Mouse (Mus musculus): ENCODE data around the gene Itga9. TPM values are rescaled to one million over a fixed set of nuclear protein-coding genes. Genes with fewer than 3 reads are reported as not detected.

Itga9 gene
- polyA plus RNA-seq, 1 experiment from 2014 or later = 23.8 TPM

DNA sequence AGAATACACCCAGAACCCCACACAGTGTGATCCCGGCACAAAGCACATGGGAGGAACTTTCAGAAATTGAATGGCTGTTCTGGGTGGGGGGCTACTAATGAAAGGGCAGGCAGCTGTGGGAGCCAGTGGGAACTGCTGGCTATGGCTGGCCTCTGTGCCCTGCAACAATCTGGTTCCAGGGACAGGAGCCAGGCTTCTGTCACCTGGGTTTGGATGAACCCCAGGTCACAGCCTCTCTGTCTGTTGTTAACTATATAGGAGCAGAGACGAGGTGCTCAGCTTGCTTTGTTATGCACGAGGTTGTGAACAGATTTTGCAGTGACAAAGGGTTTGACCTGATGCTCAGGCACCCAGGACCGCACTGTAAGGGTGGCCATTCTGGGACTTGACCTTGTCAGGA is 2.1 kb downstream of the Itga9 start:
- WGBS = 55% methylated on average over 4 of the region's 4 CpGs
- peaks cover 38% of the 10 kb centered on the region for H3K4me1 ChIP-seq
- no peak for ATAC-seq (ENCODE audit: borderline replicate concordance, extremely low read depth, low FRiP score, low TSS enrichment)
- H3K27ac ChIP-seq = no peak overlapping the region
- H3K4me2 ChIP-seq = peak overlapping the region; percentile 97
- no peaks in the 10 kb centered on the region for H3K36me3 ChIP-seq
- no peak overlapping the region for H3K9ac ChIP-seq
- H3K4me3 ChIP-seq = peak overlapping the region; percentile 62; the same call in 1 of the 2 replicates
- H3K27me3 ChIP-seq = peaks cover 9% of the 10 kb centered on the region
- no peaks in the 10 kb centered on the region for H3K9me3 ChIP-seq

- H3K9me3 ChIP-seq = no peaks in the 10 kb centered on the region
- no peak overlapping the region for H3K4me2 ChIP-seq
- peaks cover 38% of the 10 kb centered on the region for H3K4me1 ChIP-seq
- H3K27ac ChIP-seq = 0 out of 2 replicates have a peak overlapping the region, but pooled peaks have one; percentile 8
- WGBS = 55% methylated on average over 10 of the region's 10 CpGs
- H3K9ac ChIP-seq = no peak overlapping the region
- no peak overlapping the region for H3K4me3 ChIP-seq
- no peaks in the 10 kb centered on the region for H3K36me3 ChIP-seq
- peaks cover 9% of the 10 kb centered on the region for H3K27me3 ChIP-seq
- ATAC-seq (ENCODE audit: borderline replicate concordance, extremely low read depth, low FRiP score, low TSS enrichment) = no peak
Observed at GRCm38 (mm10) chr9:118610060-118610459, 3.6 kb downstream of the Itga9 start.

DNA sequence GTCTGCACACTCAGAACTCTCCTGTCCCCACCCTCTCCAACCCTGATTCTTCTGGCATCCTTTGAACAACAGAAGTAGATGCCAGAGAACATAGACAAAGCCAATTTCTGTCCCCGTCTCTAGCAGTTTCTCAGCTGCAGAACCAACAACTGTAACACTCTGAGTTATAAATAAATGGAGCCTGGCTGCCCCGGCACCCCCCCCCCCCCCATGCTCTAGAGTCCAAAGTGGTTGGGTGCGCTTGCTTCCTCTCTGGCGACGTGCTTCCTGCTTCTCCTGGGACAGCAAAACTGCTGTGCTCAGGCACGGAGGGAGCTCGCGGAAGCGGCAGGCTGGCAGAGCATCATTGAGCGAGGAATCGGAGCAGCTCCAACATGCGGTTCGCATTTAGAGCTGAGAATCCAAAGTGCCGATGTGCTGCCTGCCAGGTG is 4.6 kb downstream of the Itga9 start:
- peak overlapping the region; percentile 41 for H3K4me2 ChIP-seq
- no peaks in the 10 kb centered on the region for H3K9me3 ChIP-seq
- no peak overlapping the region for H3K4me3 ChIP-seq
- peak; percentile 48; the same call in 1 of the 2 replicates for ATAC-seq (ENCODE audit: borderline replicate concordance, extremely low read depth, low FRiP score, low TSS enrichment)
- peaks cover 9% of the 10 kb centered on the region; the same call in 1 of the 2 replicates for H3K27me3 ChIP-seq
- WGBS = 34% methylated on average over 14 of the region's 14 CpGs
- H3K4me1 ChIP-seq = peaks cover 38% of the 10 kb centered on the region
- no peak overlapping the region for H3K9ac ChIP-seq
- H3K36me3 ChIP-seq = no peaks in the 10 kb centered on the region
- peak overlapping the region; percentile 29; the same call in 1 of the 2 replicates for H3K27ac ChIP-seq

DNA sequence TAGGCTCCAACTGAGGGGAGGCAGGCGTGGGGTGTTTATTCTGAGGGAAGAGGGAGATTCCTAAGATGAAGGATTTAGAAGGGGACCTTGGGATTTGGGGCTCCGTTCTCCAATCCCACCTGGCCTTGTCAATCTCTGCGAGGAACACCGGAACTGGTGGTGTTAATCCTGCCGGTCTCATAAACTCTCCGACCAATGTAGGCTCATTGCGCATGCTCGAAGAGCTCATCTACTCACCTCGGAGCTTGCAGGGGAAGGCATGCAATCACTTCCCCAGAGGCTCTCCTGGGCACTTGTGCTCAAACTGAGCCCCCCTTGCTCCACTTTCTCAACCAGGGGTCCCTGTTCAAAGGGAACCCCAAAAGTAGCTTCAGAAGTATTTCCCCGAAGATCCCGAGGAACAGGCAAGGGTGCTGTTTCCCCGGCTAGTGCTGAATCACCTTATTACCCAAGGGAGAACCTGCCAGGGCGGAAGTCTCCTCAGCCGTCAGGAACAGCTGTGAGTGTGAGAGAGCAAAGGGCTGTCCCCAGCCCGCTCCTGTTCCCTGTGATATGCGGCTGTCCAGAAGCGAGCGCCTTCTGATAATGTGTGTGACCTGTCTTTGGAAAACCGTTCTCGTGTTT is 5.6 kb downstream of the Itga9 start:
- no peak overlapping the region for H3K9ac ChIP-seq
- peak overlapping the region; percentile 41; the same call in 1 of the 2 replicates for H3K4me2 ChIP-seq
- peaks cover 37% of the 10 kb centered on the region for H3K4me1 ChIP-seq
- no peak overlapping the region for H3K4me3 ChIP-seq
- no peak for ATAC-seq (ENCODE audit: borderline replicate concordance, extremely low read depth, low FRiP score, low TSS enrichment)
- H3K36me3 ChIP-seq = no peaks in the 10 kb centered on the region
- 35% methylated on average over 20 of the region's 20 CpGs for WGBS
- no peak overlapping the region for H3K27ac ChIP-seq
- H3K27me3 ChIP-seq = peaks cover 9% of the 10 kb centered on the region; the same call in 1 of the 2 replicates
- H3K9me3 ChIP-seq = no peaks in the 10 kb centered on the region

DNA sequence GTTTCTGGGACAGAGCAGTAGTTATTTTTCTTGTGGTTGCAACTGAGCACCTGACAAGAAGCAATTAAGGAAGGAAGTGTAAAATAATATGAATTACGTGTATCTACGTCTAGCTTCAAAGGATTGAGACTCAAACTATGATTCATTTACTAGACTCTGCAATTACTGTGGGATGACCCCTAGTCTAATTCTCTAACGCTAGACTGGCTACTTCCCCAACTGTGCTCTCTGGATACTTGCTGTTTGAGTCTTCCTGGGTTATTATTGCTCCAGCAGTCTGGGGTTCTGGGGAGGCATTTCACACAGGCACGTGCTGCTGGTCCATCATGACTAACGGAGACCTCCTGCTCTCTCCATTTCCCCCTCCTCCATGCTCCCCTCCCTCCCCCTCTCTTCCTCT is 10.7 kb downstream of the Itga9 start:
- Histone ChIP-seq H3K27ac (no peak overlapping the region), H3K27me3 (no peaks in the 10 kb centered on the region), H3K36me3 (no peaks in the 10 kb centered on the region), H3K4me1 (peaks cover 14% of the 10 kb centered on the region; the same call in 1 of the 2 replicates), H3K9me3 (no peaks in the 10 kb centered on the region), H3K4me3 (no peak overlapping the region), H3K4me2 (no peak overlapping the region), H3K9ac (no peak overlapping the region)
- WGBS = 68% methylated on average over 5 of the region's 5 CpGs
- no peak for ATAC-seq (ENCODE audit: borderline replicate concordance, extremely low read depth, low FRiP score, low TSS enrichment)

DNA sequence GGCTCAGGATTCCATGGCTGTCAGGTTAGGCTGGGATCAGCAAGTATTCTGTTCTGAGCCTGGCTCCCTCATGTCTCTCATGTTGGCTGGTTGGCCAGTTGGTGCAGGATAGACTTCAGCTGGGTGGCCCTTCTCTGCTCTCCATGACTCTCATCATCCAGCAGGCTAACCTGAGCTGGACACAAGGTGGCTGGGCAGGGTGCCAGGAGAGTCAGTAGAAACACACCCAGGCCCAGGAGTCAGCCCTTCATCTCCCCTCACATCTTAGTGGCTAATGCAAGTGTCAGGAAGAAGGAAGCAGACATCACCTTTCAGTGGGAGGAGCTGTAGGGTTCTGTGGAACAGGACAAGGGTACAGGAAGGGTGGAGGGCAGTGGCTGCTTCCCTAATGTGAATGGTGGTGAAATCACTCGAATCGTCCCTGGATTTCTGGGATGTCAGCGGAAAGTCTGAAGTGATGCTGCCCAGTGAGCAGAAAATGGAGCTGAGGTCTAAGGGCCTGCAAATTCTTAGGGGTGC is 12.3 kb downstream of the Itga9 start:
- H3K27me3 ChIP-seq = no peaks in the 10 kb centered on the region
- no peaks in the 10 kb centered on the region for H3K36me3 ChIP-seq
- H3K9me3 ChIP-seq = no peaks in the 10 kb centered on the region
- no peak overlapping the region for H3K27ac ChIP-seq
- H3K4me1 ChIP-seq = peaks cover 22% of the 10 kb centered on the region; the same call in 1 of the 2 replicates
- H3K4me3 ChIP-seq = no peak overlapping the region
- 78% methylated on average over 3 of the region's 3 CpGs for WGBS
- ATAC-seq (ENCODE audit: borderline replicate concordance, extremely low read depth, low FRiP score, low TSS enrichment) = no peak
- H3K4me2 ChIP-seq = no peak overlapping the region
- no peak overlapping the region for H3K9ac ChIP-seq

- H3K4me1 ChIP-seq = peaks cover 22% of the 10 kb centered on the region; the same call in 1 of the 2 replicates
- no peak overlapping the region for H3K4me3 ChIP-seq
- no peak overlapping the region for H3K27ac ChIP-seq
- H3K4me2 ChIP-seq = no peak overlapping the region
- no peaks in the 10 kb centered on the region for H3K27me3 ChIP-seq
- H3K9ac ChIP-seq = no peak overlapping the region
- H3K36me3 ChIP-seq = no peaks in the 10 kb centered on the region
- 58% methylated on average over 4 of the region's 4 CpGs for WGBS
- no peak for ATAC-seq (ENCODE audit: borderline replicate concordance, extremely low read depth, low FRiP score, low TSS enrichment)
- no peaks in the 10 kb centered on the region for H3K9me3 ChIP-seq
Observed at GRCm38 (mm10) chr9:118620807-118621206, 14.3 kb downstream of the Itga9 start.

GRCm38 (mm10) chr9:118621691-118622090 is 15.2 kb downstream of the Itga9 start:
- peaks cover 22% of the 10 kb centered on the region; the same call in 1 of the 2 replicates for H3K4me1 ChIP-seq
- H3K9me3 ChIP-seq = no peaks in the 10 kb centered on the region
- H3K9ac ChIP-seq = no peak overlapping the region
- H3K27ac ChIP-seq = 0 out of 2 replicates have a peak overlapping the region, but pooled peaks have one; percentile 11
- WGBS = 89% methylated on average over 6 of the region's 6 CpGs
- H3K4me3 ChIP-seq = no peak overlapping the region
- no peaks in the 10 kb centered on the region for H3K27me3 ChIP-seq
- H3K36me3 ChIP-seq = no peaks in the 10 kb centered on the region
- no peak for ATAC-seq (ENCODE audit: borderline replicate concordance, extremely low read depth, low FRiP score, low TSS enrichment)
- H3K4me2 ChIP-seq = no peak overlapping the region

DNA sequence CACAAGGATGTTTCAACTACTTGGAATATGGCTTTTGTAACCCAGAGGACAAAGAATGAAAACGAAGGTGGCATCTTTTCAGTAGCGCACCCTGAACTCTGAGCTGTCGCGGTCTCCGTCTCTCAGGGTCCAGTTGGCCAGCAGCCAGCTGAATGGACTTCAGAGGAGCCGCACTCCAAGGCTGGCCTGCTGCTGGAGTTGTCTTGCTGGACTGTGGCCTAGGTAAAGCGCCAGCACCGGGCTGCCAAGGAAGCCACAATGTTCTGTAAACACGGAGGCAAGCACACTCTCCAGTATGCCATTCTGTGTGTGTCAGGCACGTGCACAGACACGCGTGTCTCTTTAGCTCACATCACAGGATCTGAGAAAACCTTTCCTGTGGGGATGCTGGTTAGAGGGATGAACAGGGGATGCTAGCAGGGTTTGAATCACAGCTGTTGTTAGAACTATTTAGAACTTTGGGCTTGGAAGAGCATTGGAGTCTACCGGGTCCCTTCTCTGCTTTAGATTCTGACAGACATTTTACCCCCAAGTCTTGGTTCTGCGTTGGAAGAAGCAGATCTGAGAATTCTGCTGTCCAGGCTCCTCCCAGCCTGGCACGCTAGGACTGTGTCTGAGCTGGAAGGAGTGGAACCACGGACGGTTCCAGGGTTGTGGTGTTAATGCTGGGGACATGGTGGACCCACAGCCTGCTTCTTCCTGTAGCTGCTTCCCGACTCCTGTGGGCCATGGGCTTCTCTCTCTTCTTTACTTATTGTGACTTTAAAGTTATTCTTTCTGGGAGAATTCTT is 16.1 kb downstream of the Itga9 start:
- ATAC-seq (ENCODE audit: borderline replicate concordance, extremely low read depth, low FRiP score, low TSS enrichment) = peak; percentile 62; the same call in 1 of the 2 replicates
- Histone ChIP-seq H3K9ac (no peak overlapping the region), H3K4me1 (peaks cover 22% of the 10 kb centered on the region; the same call in 1 of the 2 replicates), H3K27me3 (no peaks in the 10 kb centered on the region), H3K36me3 (peaks cover 4% of the 10 kb centered on the region; the same call in 1 of the 2 replicates), H3K27ac (0 out of 2 replicates have a peak overlapping the region, but pooled peaks have one; percentile 25), H3K4me3 (no peak overlapping the region), H3K9me3 (no peaks in the 10 kb centered on the region), H3K4me2 (no peak overlapping the region)
- 55% methylated on average over 18 of the region's 18 CpGs for WGBS

DNA sequence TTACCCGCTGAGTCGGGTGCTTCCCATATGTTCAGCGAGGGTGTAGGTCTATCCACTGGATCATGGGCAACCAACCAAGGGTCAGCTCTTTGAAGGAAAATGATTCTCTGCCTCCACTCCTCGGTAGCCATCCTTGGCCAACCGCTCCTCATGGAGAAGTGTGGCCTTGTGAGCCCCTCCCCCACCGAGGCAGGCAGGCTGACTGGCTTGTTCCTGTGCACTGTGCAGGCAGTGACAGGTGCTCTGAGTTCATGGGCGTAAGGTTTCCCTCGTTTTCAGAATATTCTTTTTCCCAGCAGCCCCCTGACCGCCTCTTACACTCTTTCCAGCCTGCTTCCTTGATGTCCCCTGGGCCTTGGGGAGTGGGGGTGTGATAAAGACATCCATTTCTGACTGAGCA is 17.0 kb downstream of the Itga9 start:
- Histone ChIP-seq H3K4me1 (peaks cover 22% of the 10 kb centered on the region; the same call in 1 of the 2 replicates), H3K27ac (no peak overlapping the region), H3K36me3 (peaks cover 8% of the 10 kb centered on the region), H3K4me2 (no peak overlapping the region), H3K27me3 (no peaks in the 10 kb centered on the region), H3K9me3 (no peaks in the 10 kb centered on the region), H3K9ac (no peak overlapping the region), H3K4me3 (no peak overlapping the region)
- no peak for ATAC-seq (ENCODE audit: borderline replicate concordance, extremely low read depth, low FRiP score, low TSS enrichment)
- WGBS = 71% methylated on average over 9 of the region's 9 CpGs

DNA sequence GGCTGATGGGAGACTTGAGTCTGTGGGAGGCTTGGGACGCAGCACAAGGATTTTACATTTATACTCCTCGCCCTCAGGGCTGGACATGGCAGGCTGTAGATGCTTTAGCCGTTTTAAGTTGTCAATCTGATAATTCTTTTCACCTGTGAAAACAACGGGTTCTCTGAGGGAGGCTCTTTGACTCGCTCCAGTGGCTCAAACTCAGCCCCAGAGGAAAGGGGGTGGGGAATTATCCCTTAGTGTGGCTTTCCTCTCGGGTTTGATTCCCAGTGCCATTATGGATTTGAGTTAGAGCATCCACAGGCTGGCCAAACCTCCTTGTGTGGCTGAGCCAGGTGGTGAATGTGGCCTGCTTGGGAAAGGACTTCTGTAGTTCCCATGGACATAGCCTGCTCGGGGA is 17.7 kb downstream of the Itga9 start:
- Histone ChIP-seq H3K27me3 (no peaks in the 10 kb centered on the region), H3K9me3 (no peaks in the 10 kb centered on the region), H3K9ac (no peak overlapping the region), H3K4me3 (no peak overlapping the region), H3K36me3 (peaks cover 8% of the 10 kb centered on the region), H3K4me1 (peaks cover 22% of the 10 kb centered on the region; the same call in 1 of the 2 replicates), H3K4me2 (no peak overlapping the region), H3K27ac (no peak overlapping the region)
- no peak for ATAC-seq (ENCODE audit: borderline replicate concordance, extremely low read depth, low FRiP score, low TSS enrichment)
- WGBS = 63% methylated on average over 7 of the region's 7 CpGs

All from lung, embryonic 15.5 days (tissue).